Mouse (Mus musculus) limb, embryonic 11.5 days (tissue): ENCODE measurements around the gene Kcnk1. TPM values are rescaled to one million over a fixed set of nuclear protein-coding genes. Genes with fewer than 3 reads are reported as not detected.
A peak's percentile ranks its signal among the peaks of the same experiment; 100 is the strongest.

Source experiments
- ATAC-seq: fragments of 200-750 bp; cut with Nextera tagmentation; 2 replicates; pipeline ENCODE4 v1.8.0; 2017; ENCODE audit warnings: low read depth; ENCODE audit not compliant: insufficient number of reproducible peaks, low FRiP score, low TSS enrichment
- DNase-seq: peaks from one replicate; pipeline ENCODE4 v3.0.0-alpha.2; 2015; ENCODE audit warnings: low spot score
- H3K27ac ChIP-seq: fragments of 300-500 bp; sonication (generic); replicated peaks from 2 replicates; pipeline ENCODE4 v1.5.1; 2014; ENCODE audit warnings: low read depth, mild to moderate bottlenecking, low read length
- H3K27me3 ChIP-seq: fragments of 300-500 bp; sonication (generic); 2 replicates; pipeline ENCODE4 v1.6.1; 2014; ENCODE audit warnings: mild to moderate bottlenecking, low read length, mixed read lengths; ENCODE audit not compliant: control insufficient read depth, insufficient read depth
- H3K36me3 ChIP-seq: fragments of 300-500 bp; sonication (generic); 2 replicates; pipeline ENCODE4 v1.6.1; 2014; ENCODE audit warnings: mild to moderate bottlenecking, low read length, moderate library complexity, mixed read lengths; ENCODE audit not compliant: control insufficient read depth, insufficient read depth
- H3K4me1 ChIP-seq: fragments of 300-500 bp; sonication (generic); 2 replicates; pipeline ENCODE4 v1.6.1; 2014; ENCODE audit warnings: low read length, mixed read lengths; ENCODE audit not compliant: control insufficient read depth, insufficient read depth
- H3K4me2 ChIP-seq: fragments of 300-500 bp; sonication (generic); 2 replicates; pipeline ENCODE4 v1.6.1; 2014; ENCODE audit warnings: low read depth, mild to moderate bottlenecking, moderate library complexity; ENCODE audit not compliant: severe bottlenecking
- H3K4me3 ChIP-seq: fragments of 300-500 bp; sonication (generic); 2 replicates; pipeline ENCODE4 v1.5.1; 2014; ENCODE audit warnings: low read depth, low read length
- H3K9ac ChIP-seq: fragments of 300-500 bp; sonication (generic); 2 replicates; pipeline ENCODE4 v1.6.1; 2014; ENCODE audit warnings: mild to moderate bottlenecking, low read length
- H3K9me3 ChIP-seq: fragments of 300-500 bp; sonication (generic); 2 replicates; pipeline ENCODE4 v1.6.1; 2016; ENCODE audit warnings: low read length; ENCODE audit not compliant: control insufficient read depth
- WGBS: fragments of 180-500 bp; shearing (Covaris S2); extraction: QIAGEN DNeasy Blood & Tissue Kit; methylation state at CpG from one replicate; pipeline ENCODE4 v1.1.7; 2014; 5-methylcytosine and 5-hydroxymethylcytosine counted together
- polyA plus RNA-seq: library from polyadenylated mRNA; unstranded; fragments of >200 nt; fragmentation: Nextera tagmentation; extraction: Ambion mirVana; gene quantifications from 2 replicates; pipeline ENCODE4 v1.2.1, GENCODE M21; 2014

Kcnk1 gene
- polyA plus RNA-seq, 1 experiment from 2014 or later: 12.0 TPM

DNA sequence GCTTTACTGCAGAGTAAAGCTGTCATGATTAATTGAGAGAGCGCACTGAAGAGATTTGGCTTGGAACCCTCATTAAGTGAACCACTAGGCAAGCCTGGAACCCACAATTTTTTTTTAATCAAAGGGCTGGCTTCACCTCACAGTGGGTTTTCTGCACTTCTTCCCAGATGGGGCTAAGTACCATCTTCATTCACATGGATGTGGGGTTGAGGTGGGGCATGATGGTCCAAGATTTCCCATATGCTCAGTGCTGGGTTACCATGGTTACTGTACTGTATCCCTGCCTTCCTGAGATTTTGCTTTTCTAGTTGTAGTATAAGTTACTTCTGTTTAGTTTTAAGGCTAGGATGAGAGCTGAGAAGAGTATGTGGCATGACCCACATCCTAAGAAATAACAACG, 9.6 kb upstream of the Kcnk1 start:
- Histone ChIP-seq H3K27ac (no peak overlapping the region), H3K27me3 (no peaks in the 10 kb centered on the region), H3K9ac (no peak overlapping the region), H3K4me1 (no peaks in the 10 kb centered on the region), H3K4me3 (no peak overlapping the region), H3K9me3 (no peaks in the 10 kb centered on the region), H3K36me3 (no peaks in the 10 kb centered on the region), H3K4me2 (no peak overlapping the region)
- DNase-seq (no peak), ATAC-seq (no peak)
- 94% methylated on average over 2 of the region's 2 CpGs for WGBS

DNA sequence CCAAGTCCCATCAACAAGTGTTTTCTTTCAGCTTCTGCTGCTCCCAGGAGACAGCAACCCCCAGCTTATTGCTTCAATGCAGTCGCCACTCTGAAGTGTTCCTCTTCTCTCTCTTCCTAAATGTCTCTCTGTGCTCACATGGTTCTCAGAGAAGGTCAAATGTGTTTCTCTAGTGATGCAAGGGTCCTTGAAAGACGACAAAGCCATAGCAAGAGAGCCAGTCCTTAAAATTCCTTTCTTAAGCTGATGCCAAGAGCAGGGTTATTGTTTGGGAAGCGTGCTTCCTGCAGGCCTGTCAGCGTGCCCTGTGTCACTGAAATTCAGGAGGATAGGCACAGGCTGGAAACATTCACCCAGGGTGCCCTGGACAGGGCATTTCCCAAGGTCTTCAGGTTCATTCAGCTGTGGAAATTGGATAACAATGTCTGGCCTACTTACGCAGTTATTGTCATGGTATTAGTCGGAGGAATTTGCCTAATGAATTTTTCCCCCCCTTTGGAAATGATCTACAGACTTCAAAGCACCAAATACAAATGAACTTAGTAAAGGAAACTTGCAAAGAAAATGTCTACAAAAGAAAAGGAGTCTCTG, 7.9 kb upstream of the Kcnk1 start:
- Histone ChIP-seq H3K9ac (no peak overlapping the region), H3K27me3 (no peaks in the 10 kb centered on the region), H3K4me3 (no peak overlapping the region), H3K9me3 (no peaks in the 10 kb centered on the region), H3K4me1 (no peaks in the 10 kb centered on the region), H3K36me3 (no peaks in the 10 kb centered on the region), H3K4me2 (no peak overlapping the region), H3K27ac (no peak overlapping the region)
- no peak for ATAC-seq
- no peak for DNase-seq
- 76% methylated on average over 6 of the region's 6 CpGs for WGBS

- Histone ChIP-seq H3K27ac (no peak overlapping the region), H3K9ac (no peak overlapping the region), H3K9me3 (no peaks in the 10 kb centered on the region), H3K4me3 (no peak overlapping the region), H3K36me3 (no peaks in the 10 kb centered on the region), H3K4me2 (no peak overlapping the region), H3K4me1 (no peaks in the 10 kb centered on the region), H3K27me3 (peaks cover 4% of the 10 kb centered on the region; the same call in 1 of the 2 replicates)
- no peak for DNase-seq
- 54% methylated on average over 2 of the region's 2 CpGs for WGBS
- ATAC-seq: no peak
These were observed 7.0 kb upstream of the Kcnk1 start for GRCm38 (mm10) chr8:125987996-125988395.

DNA sequence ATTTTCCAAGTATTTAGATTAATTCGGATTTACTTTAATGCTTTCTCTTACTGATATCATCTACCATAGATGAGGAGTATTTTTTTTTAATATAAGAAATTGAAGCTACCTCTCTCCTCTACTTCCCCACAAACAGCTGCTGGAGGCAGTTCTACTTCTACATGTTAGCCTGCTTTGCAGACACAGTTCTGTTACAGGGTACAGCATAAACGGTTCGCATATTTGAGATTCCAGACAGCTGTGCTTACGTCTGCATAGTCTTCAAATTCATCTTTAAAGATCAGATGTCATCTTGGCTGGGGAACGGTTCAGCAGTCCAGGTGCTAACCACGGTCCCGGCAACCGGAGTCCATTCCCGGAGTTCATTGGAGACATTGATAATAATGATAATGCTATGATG, 1.3 kb upstream of the Kcnk1 start:
- no peak overlapping the region for H3K9ac ChIP-seq
- H3K4me2 ChIP-seq: no peak overlapping the region
- no peaks in the 10 kb centered on the region for H3K9me3 ChIP-seq
- H3K4me1 ChIP-seq: no peaks in the 10 kb centered on the region
- no peak overlapping the region for H3K27ac ChIP-seq
- 74% methylated on average over 9 of the region's 9 CpGs for WGBS
- DNase-seq (no peak), ATAC-seq (no peak)
- no peak overlapping the region for H3K4me3 ChIP-seq
- no peaks in the 10 kb centered on the region for H3K36me3 ChIP-seq
- H3K27me3 ChIP-seq: peaks cover 14% of the 10 kb centered on the region

DNA sequence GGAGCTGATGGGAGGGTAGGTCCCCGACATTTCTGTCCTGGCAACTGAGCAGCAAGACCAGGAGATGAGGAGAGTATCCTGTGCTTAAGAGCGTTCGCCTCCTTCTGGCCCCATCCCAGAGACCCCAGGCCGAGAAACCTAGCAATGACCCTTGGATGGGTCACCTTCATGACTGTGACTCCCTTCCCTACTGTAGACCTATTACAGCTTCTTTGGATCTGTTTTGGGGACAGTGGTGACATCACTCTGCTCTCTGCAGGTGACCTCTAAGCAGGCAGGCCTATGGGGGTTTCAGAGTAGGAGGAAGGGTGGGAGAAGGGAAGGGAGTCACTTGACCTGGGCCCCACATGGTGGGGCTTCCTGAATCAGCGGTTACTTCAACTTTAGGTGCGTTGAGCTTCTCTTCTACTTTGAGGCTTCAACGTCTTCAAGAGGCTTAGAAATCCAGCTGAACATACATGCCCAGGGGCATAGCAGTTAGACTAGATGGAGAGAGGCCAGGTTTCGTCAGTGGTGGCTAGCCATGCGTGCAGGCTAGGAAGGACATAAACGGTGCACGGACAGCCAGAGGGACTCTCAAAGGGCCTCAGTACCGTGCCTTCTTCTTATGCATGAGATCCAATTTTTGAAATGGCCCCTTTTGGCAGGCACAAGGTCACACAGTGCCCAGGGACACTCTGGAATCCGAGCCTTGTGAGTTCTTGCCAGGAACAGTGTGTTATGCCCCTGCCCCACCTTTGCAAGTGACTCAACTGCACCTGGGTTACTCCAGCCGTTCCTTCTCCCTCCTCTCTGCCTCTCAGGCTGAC, 1.3 kb downstream of the Kcnk1 start:
- Histone ChIP-seq H3K9ac (no peak overlapping the region), H3K4me3 (peak overlapping the region; percentile 50), H3K36me3 (no peaks in the 10 kb centered on the region), H3K27me3 (peaks cover 14% of the 10 kb centered on the region), H3K9me3 (no peaks in the 10 kb centered on the region), H3K4me2 (peak overlapping the region; percentile 74), H3K4me1 (no peaks in the 10 kb centered on the region), H3K27ac (no peak overlapping the region)
- no peak for ATAC-seq
- WGBS: 14% methylated on average over 14 of the region's 14 CpGs
- DNase-seq: no peak

GRCm38 (mm10) chr8:125996980-125997379, 2.0 kb downstream of the Kcnk1 start:
- Histone ChIP-seq H3K9ac (no peak overlapping the region), H3K4me3 (no peak overlapping the region), H3K4me2 (no peak overlapping the region), H3K36me3 (no peaks in the 10 kb centered on the region), H3K9me3 (no peaks in the 10 kb centered on the region), H3K27ac (no peak overlapping the region), H3K27me3 (peaks cover 14% of the 10 kb centered on the region), H3K4me1 (no peaks in the 10 kb centered on the region)
- no peak for DNase-seq
- no peak for ATAC-seq
- 32% methylated on average over 6 of the region's 6 CpGs for WGBS

- no peak for ATAC-seq
- H3K4me3 ChIP-seq: no peak overlapping the region
These were observed 2.6 kb downstream of the Kcnk1 start for GRCm38 (mm10) chr8:125997550-125997949.

GRCm38 (mm10) chr8:125999842-126000395, 4.9 kb downstream of the Kcnk1 start:
- H3K27me3 ChIP-seq: peaks cover 7% of the 10 kb centered on the region
- H3K4me3 ChIP-seq: no peak overlapping the region
- no peak overlapping the region for H3K4me2 ChIP-seq
- H3K27ac ChIP-seq: no peak overlapping the region
- no peak for ATAC-seq
- no peak for DNase-seq
- no peak overlapping the region for H3K9ac ChIP-seq
- no peaks in the 10 kb centered on the region for H3K36me3 ChIP-seq
- no peaks in the 10 kb centered on the region for H3K4me1 ChIP-seq
- no peaks in the 10 kb centered on the region for H3K9me3 ChIP-seq
- 73% methylated on average over 7 of the region's 7 CpGs for WGBS

More at GRCm38 (mm10) chr8:125997550-125997949, 2.6 kb downstream of the Kcnk1 start:
- no peaks in the 10 kb centered on the region for H3K36me3 ChIP-seq
- H3K9ac ChIP-seq: no peak overlapping the region
- no peak overlapping the region for H3K4me2 ChIP-seq
- WGBS: 80% methylated on average over 5 of the region's 5 CpGs
- H3K9me3 ChIP-seq: no peaks in the 10 kb centered on the region
- DNase-seq: no peak
- H3K27ac ChIP-seq: no peak overlapping the region
- peaks cover 14% of the 10 kb centered on the region for H3K27me3 ChIP-seq
- H3K4me1 ChIP-seq: no peaks in the 10 kb centered on the region
